Mouse (Mus musculus) spleen, adult 2 months (tissue): Measurements from ENCODE around the gene Adamtsl3.

ENCODE experiments used
- CTCF ChIP-seq: fragments of 200-500 bp; IDR thresholded peaks from 2 replicates; pipeline ENCODE4 v1.5.1; 2011; ENCODE audit warnings: mild to moderate bottlenecking, inconsistent platforms; ENCODE audit not compliant: insufficient read depth, insufficient read length, insufficient replicate concordance; ENCODE audit errors: extremely low read depth
- POLR2A ChIP-seq: fragments of 200-500 bp; IDR thresholded peaks from 2 replicates; pipeline ENCODE4 v1.6.1; 2011; ENCODE audit warnings: low read depth, low read length, inconsistent platforms

GRCm38 (mm10) chr7:82605425-82605824, 269.9 kb downstream of the Adamtsl3 start:
- TF ChIP-seq POLR2A (no peak), CTCF (no peak)
